Mouse (Mus musculus) midbrain, embryonic 15.5 days (tissue): Measurements from ENCODE around the gene Fgfrl1. TPM values are rescaled to one million over a fixed set of nuclear protein-coding genes. Genes with fewer than 3 reads are reported as not detected.

Experiments used
- ATAC-seq: fragments of 200-750 bp; cut with Nextera tagmentation; replicated peaks from 2 replicates; pipeline ENCODE4 v1.8.0; 2017; ENCODE audit warnings: moderate TSS enrichment
- H3K27ac ChIP-seq: fragments of 300-500 bp; sonication (generic); 2 replicates; pipeline ENCODE4 v1.5.1; 2015; ENCODE audit warnings: mild to moderate bottlenecking, inconsistent platforms
- H3K27me3 ChIP-seq: fragments of 300-500 bp; sonication (generic); replicated peaks from 2 replicates; pipeline ENCODE4 v1.6.1; 2015; ENCODE audit warnings: inconsistent platforms
- H3K36me3 ChIP-seq: fragments of 300-500 bp; sonication (generic); replicated peaks from 2 replicates; pipeline ENCODE4 v1.6.1; 2015; ENCODE audit warnings: inconsistent platforms
- H3K4me1 ChIP-seq: fragments of 300-500 bp; sonication (generic); 2 replicates; pipeline ENCODE4 v1.6.1; 2015; ENCODE audit warnings: inconsistent platforms
- H3K4me2 ChIP-seq: fragments of 300-500 bp; sonication (generic); 2 replicates; pipeline ENCODE4 v1.6.1; 2015; ENCODE audit warnings: inconsistent platforms, mild to moderate bottlenecking, moderate library complexity
- H3K4me3 ChIP-seq: fragments of 300-500 bp; sonication (generic); 2 replicates; pipeline ENCODE4 v1.5.1; 2015; ENCODE audit warnings: mild to moderate bottlenecking, inconsistent platforms
- H3K9ac ChIP-seq: fragments of 300-500 bp; sonication (generic); 2 replicates; pipeline ENCODE4 v1.6.1; 2015; ENCODE audit warnings: mild to moderate bottlenecking, inconsistent platforms
- H3K9me3 ChIP-seq: fragments of 300-500 bp; sonication (generic); 2 replicates; pipeline ENCODE4 v1.6.1; 2016; ENCODE audit warnings: inconsistent platforms
- WGBS: fragments of 180-500 bp; shearing (Covaris S2); methylation state at CpG from one replicate; pipeline ENCODE4 v1.1.7; 2015; ENCODE audit warnings: mixed read lengths; 5-methylcytosine and 5-hydroxymethylcytosine counted together
- polyA plus RNA-seq: library from polyadenylated mRNA; unstranded; fragments of >200 nt; fragmentation: Nextera tagmentation; extraction: Ambion mirVana; gene quantifications from 2 replicates; pipeline ENCODE4 v1.2.1, GENCODE M21; 2015

The Fgfrl1 gene
- polyA plus RNA-seq: 5.5 and 6.0 TPM in 2 replicates

DNA sequence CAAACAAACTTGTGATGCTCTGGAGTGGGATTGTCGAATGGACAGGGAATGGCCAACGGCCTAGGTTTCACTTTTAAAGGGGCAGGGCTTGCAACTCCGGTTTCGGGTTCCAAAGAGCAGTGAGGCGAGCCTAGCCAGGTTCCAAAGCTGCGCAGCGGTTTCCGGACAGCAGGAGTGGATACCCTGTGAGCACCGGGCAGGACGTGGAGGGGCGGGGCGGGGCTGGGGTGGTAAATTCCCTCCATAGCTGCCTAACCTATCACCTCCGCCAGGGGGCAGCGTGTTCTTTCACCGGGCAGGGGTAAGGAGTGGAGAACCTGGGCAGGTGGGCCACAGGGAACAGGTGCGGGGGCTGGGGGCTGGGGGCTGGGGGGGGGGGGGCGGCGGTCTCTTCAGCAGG lies at the start of gene Fgfrl1:
TSS of gene Fgfrl1 (plus strand) at position 112 of the 400 bp plus-strand sequence.
- peak within 1 kb of the TSS; percentile 91 for H3K4me2 ChIP-seq
- no peak within 1 kb of the TSS for H3K27ac ChIP-seq
- 0 out of 2 replicates have a peak within 1 kb of the TSS, but pooled peaks have one; percentile 15 for H3K4me3 ChIP-seq
- H3K27me3 ChIP-seq: peaks cover 18% of the 10 kb centered on the region
- no peaks in the 10 kb centered on the region for H3K36me3 ChIP-seq
- no peak for ATAC-seq
- H3K9me3 ChIP-seq: no peaks in the 10 kb centered on the region
- H3K9ac ChIP-seq: no peak within 1 kb of the TSS
- WGBS: 3% methylated on average over 17 of the region's 18 CpGs
- H3K4me1 ChIP-seq: peaks cover 22% of the 10 kb centered on the region

DNA sequence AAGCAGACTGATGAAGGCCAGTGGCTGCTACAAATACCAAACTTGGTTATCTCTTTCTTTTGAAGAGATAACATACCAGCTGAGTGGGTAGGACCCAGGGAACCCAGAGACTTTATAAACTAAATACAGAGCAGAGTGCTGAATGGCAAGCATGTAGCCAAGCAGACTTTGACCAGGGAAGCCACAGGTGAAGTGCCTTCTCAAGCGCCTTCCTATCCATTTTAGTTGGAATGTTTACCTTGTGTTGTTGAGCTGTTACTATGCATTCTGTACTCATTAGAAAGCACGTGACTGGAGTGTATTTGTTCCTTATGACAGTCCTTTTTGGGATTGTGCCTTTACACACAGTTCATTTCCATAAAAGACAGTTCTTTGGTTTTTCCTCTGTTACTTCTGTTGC lies 48.5 kb upstream of the Fgfrl1 start:
- Histone ChIP-seq H3K4me2 (no peak overlapping the region), H3K27me3 (no peaks in the 10 kb centered on the region)
- WGBS: 85% methylated on average over 2 of the region's 2 CpGs

DNA sequence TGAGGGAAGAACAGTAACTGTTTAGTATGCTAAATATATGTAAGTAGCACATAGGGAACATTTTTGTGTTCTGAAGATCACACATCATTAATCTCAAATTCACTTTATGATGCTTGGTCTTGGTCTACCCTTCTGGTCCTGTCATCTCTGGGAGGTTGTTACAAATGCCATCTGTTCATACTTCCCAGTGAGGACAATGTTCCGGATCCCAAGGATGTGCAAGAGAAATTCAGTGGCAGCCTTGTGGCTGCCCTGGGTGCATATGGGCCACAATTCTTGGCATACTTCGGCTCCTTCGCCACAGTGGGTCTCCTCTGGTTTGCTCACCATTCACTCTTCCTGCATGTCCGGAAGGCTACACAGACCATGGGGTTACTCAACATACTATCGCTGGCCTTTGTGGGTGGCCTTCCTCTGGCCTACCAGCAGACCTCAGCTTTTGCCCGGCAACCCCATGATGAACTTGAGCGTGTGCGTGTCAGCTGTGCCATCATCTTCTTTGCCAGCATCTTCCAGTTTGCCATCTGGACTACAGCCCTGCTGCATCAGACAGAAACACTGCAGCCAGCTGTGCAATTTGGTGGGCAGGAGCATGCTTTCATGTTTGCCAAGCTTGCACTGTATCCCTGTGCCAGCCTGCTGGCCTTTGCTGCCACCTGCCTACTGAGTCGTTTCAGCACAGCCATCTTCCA lies 46.4 kb upstream of the Fgfrl1 start:
- no peaks in the 10 kb centered on the region for H3K9me3 ChIP-seq
- no peaks in the 10 kb centered on the region for H3K27me3 ChIP-seq
- no peak overlapping the region for H3K9ac ChIP-seq
- no peaks in the 10 kb centered on the region for H3K4me1 ChIP-seq
- H3K36me3 ChIP-seq: peaks cover 15% of the 10 kb centered on the region; the same call in 1 of the 2 replicates
- no peak for ATAC-seq
- no peak overlapping the region for H3K4me2 ChIP-seq
- no peak overlapping the region for H3K27ac ChIP-seq
- no peak overlapping the region for H3K4me3 ChIP-seq
- 90% methylated on average over 9 of the region's 9 CpGs for WGBS

More for the DNA sequence above, 48.5 kb upstream of the Fgfrl1 start:
- Histone ChIP-seq H3K4me3 (no peak overlapping the region), H3K27ac (no peak overlapping the region), H3K9ac (no peak overlapping the region), H3K9me3 (no peaks in the 10 kb centered on the region), H3K4me1 (no peaks in the 10 kb centered on the region), H3K36me3 (0 out of 2 replicates have a peak, but pooled peaks cover 8% of the 10 kb centered on the region)
- no peak for ATAC-seq

DNA sequence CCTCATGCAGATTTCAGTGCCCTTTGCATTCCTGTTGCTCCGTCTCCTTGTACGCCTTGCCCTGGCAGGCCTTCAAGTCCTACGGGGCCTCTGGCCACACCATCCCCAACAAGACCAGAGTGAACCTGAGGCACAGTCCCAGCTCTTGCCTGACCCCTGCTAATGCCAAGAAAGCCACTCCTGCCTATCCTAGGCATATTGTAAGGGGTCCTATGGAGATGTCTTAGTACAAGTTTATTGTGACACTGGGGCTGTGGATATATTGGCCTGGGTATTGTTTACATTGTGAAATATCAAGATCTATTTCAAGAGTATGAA lies 45.9 kb upstream of the Fgfrl1 start:
- Histone ChIP-seq H3K27ac (no peak overlapping the region), H3K9me3 (no peaks in the 10 kb centered on the region), H3K9ac (no peak overlapping the region), H3K4me2 (no peak overlapping the region), H3K36me3 (peaks cover 15% of the 10 kb centered on the region; the same call in 1 of the 2 replicates), H3K27me3 (no peaks in the 10 kb centered on the region), H3K4me3 (no peak overlapping the region), H3K4me1 (no peaks in the 10 kb centered on the region)
- ATAC-seq: no peak
- 88% methylated on average over 3 of the region's 3 CpGs for WGBS

DNA sequence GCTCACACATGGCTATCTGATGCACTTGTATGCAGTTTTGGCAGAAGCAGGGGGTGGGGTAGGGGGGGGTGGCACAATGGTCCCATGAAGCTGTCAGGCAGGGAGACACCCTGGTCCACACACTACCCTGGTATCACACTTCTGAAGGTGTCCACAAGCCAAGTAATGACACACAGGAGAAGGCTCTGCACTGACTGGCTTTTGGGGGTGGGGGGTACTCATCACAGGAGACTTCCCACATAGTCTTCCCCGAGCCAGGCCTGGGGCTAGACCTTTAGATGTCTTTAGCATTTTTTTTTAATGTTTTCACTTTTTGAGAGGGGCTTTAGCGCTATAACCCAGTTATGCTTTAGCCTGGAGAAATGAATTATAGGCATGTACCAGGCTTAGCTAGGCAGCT lies 44.9 kb upstream of the Fgfrl1 start:
- WGBS: 96% methylated on average over 2 of the region's 2 CpGs
- no peak for ATAC-seq
- H3K4me3 ChIP-seq: no peak overlapping the region
- no peak overlapping the region for H3K27ac ChIP-seq
- peaks cover 15% of the 10 kb centered on the region; the same call in 1 of the 2 replicates for H3K36me3 ChIP-seq
- H3K4me2 ChIP-seq: no peak overlapping the region
- H3K4me1 ChIP-seq: no peaks in the 10 kb centered on the region
- no peaks in the 10 kb centered on the region for H3K27me3 ChIP-seq
- no peak overlapping the region for H3K9ac ChIP-seq
- no peaks in the 10 kb centered on the region for H3K9me3 ChIP-seq

DNA sequence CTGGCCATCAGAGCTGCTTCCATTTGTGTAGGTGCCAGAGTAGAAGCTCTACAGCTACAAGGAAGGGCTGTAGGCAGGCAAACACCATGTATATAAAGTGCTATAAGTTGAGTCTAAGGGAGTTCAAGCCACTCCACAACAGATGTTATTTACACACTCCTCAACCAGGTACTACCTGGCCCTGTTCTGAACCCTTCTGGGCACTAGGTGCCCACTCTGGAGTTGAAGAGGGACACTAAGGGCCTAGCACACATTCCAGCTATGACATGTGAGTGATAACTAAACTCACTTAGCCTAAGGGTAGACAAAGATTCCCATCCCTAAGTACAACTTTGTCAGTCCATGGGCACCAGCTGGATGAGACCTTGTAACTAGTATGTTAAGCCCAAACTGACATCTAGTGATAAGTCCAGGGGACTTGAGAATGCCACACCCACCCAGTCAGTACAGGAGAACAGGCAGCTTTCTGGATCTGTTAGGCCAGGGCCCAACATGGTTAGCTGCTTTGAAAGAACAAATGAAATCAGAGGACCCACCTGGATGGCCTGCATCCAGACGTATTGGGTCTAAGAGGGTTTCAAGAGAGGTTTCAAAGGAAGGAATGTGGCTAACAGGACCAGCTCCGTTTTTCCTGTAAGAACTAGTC lies 44.2 kb upstream of the Fgfrl1 start:
- no peaks in the 10 kb centered on the region for H3K4me1 ChIP-seq
- H3K9me3 ChIP-seq: no peaks in the 10 kb centered on the region
- peaks cover 19% of the 10 kb centered on the region for H3K36me3 ChIP-seq
- no peak overlapping the region for H3K4me2 ChIP-seq
- H3K9ac ChIP-seq: no peak overlapping the region
- no peak overlapping the region for H3K4me3 ChIP-seq
- ATAC-seq: no peak
- no peaks in the 10 kb centered on the region for H3K27me3 ChIP-seq
- no peak overlapping the region for H3K27ac ChIP-seq
- 91% methylated on average over 2 of the region's 2 CpGs for WGBS

DNA sequence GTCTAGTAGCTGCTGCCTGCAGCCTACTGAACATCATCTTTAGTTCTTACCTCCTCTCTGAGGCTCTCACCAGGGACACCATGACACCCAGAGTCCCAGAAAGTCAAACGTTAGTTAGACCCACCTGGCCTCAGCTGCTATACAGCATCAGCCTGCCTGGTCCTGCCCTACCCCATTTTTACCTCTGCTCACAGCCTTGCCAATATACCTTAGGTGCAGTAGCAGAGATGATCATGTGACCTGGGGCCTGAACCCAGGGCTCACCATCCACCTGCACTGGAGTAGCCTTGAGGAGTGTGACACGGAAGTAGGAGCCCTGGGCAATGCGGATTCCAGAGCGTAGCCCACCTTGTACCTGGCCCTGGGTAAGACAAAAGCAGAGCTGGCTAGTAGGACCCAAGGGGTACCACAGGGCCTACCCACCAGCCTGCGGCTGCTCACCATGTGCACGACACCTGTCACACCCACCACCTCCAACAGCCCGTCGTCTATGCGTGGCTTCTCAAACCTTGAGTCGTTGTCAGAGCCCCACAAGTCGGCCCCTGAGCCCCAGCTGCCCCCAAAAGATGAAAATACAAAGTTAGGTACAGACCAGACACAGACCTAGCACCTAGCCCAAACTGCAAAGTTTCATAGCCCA lies 43.1 kb upstream of the Fgfrl1 start:
- H3K4me3 ChIP-seq: no peak overlapping the region
- peaks cover 30% of the 10 kb centered on the region for H3K36me3 ChIP-seq
- ATAC-seq: no peak
- H3K4me1 ChIP-seq: no peaks in the 10 kb centered on the region
- H3K9me3 ChIP-seq: no peaks in the 10 kb centered on the region
- 93% methylated on average over 11 of the region's 11 CpGs for WGBS
- no peak overlapping the region for H3K9ac ChIP-seq
- no peak overlapping the region for H3K4me2 ChIP-seq
- no peak overlapping the region for H3K27ac ChIP-seq
- no peaks in the 10 kb centered on the region for H3K27me3 ChIP-seq

DNA sequence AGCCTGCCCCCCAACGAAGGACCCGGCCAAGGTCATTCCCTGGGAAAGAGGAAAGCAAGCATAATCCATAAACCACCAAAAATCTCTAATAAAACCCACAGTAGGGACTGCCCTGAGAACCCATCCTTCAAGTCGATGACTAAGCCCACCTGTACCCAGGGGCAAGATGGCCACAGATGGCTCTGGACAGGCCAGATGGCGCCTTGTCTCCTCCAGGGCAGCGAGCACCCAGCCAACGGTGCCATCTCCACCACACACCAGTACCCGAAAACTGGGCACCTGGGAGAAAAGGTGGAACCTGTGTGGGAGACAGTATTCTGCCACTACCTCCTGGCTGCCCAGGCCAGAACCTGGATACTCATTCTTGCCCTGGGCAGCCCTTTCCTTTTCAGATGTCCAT lies 41.8 kb upstream of the Fgfrl1 start:
- H3K27me3 ChIP-seq: no peaks in the 10 kb centered on the region
- peaks cover 41% of the 10 kb centered on the region for H3K36me3 ChIP-seq
- H3K9me3 ChIP-seq: no peaks in the 10 kb centered on the region
- H3K4me2 ChIP-seq: no peak overlapping the region
- H3K4me1 ChIP-seq: no peaks in the 10 kb centered on the region
- WGBS: 88% methylated on average over 7 of the region's 7 CpGs
- H3K4me3 ChIP-seq: no peak overlapping the region
- no peak for ATAC-seq
- H3K27ac ChIP-seq: no peak overlapping the region
- no peak overlapping the region for H3K9ac ChIP-seq

DNA sequence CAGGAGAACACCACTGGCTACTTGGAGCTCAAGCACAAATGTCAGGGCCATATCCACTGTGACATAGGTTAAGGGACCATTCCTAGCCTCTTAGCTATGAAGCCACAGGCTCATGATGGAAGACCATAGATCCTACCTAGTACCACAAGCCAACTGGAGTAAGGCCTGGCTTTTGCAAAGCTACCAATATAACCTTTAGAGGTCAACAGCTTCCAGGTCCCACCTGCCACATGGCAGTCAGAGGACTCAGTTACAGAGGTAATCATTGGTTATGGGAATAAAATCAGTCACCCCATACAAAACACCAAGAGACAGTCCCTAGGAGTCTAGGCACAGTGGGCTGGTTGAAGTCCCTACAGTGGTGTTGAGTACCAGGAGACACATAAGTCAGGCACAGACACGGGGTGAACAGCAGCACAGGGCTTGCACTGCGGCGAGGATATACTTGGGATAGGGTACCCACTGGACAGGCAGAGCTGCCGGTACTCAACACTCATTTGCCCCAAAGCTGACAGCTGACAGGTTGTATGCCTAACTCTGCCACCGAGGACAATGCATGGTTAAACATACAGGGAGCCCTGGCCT lies 41.0 kb upstream of the Fgfrl1 start:
- Histone ChIP-seq H3K36me3 (peaks cover 41% of the 10 kb centered on the region), H3K4me3 (no peak overlapping the region), H3K4me1 (no peaks in the 10 kb centered on the region), H3K9me3 (no peaks in the 10 kb centered on the region), H3K9ac (no peak overlapping the region), H3K27ac (no peak overlapping the region), H3K27me3 (no peaks in the 10 kb centered on the region), H3K4me2 (no peak overlapping the region)
- ATAC-seq: 0 out of 2 replicates have a peak, but pooled peaks have one; percentile 44
- WGBS: 81% methylated on average over 5 of the region's 5 CpGs

DNA sequence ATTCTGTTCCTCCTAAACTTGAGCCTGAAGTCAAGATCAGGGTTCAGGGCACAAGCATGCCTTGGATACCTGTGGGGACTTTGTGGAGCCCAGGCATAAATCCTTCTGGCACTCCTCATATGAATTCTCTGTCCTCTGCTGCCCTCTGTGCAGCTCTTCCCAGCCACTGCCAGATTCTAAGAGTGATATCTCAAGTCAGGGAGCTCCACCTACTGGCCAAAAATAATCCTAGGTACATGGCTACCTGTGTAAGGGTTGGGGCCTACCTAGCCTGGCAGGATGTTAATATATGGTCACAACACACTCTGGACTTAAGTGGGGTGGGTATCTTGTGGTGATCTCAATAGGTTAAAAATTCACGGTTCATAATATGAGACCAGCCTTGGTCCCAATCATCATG lies 40.4 kb upstream of the Fgfrl1 start:
- Histone ChIP-seq H3K9me3 (no peaks in the 10 kb centered on the region), H3K4me3 (no peak overlapping the region), H3K36me3 (peaks cover 41% of the 10 kb centered on the region), H3K27ac (no peak overlapping the region), H3K9ac (no peak overlapping the region), H3K4me2 (no peak overlapping the region), H3K4me1 (no peaks in the 10 kb centered on the region), H3K27me3 (no peaks in the 10 kb centered on the region)
- WGBS: 65% methylated on average over 1 of the region's 1 CpGs
- peak; percentile 57 for ATAC-seq

DNA sequence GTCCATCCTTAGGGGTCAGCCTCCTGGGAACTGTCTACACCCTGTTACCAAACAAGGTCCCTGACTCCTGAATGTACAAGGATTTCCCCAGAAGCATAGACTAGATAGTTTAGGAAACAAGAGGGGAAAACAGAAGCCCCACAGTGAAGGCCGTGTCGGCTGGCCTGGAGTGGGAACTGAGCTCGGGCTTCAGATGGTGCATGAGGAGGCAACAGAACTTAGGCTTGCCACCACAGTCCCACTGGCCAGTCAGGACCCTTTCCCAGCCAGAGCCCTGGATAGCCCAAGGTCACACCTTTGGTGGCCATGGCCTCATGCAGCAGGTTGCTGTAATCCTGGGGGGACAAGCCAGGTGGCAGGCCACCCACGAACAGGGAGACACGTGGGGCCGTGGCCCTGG lies 38.8 kb upstream of the Fgfrl1 start:
- 91% methylated on average over 6 of the region's 6 CpGs for WGBS
- H3K27me3 ChIP-seq: no peaks in the 10 kb centered on the region
- no peak for ATAC-seq
- no peak overlapping the region for H3K4me2 ChIP-seq
- peaks cover 33% of the 10 kb centered on the region for H3K36me3 ChIP-seq
- H3K9me3 ChIP-seq: no peaks in the 10 kb centered on the region
- H3K9ac ChIP-seq: no peak overlapping the region
- no peak overlapping the region for H3K27ac ChIP-seq
- no peak overlapping the region for H3K4me3 ChIP-seq
- H3K4me1 ChIP-seq: peaks cover 8% of the 10 kb centered on the region

DNA sequence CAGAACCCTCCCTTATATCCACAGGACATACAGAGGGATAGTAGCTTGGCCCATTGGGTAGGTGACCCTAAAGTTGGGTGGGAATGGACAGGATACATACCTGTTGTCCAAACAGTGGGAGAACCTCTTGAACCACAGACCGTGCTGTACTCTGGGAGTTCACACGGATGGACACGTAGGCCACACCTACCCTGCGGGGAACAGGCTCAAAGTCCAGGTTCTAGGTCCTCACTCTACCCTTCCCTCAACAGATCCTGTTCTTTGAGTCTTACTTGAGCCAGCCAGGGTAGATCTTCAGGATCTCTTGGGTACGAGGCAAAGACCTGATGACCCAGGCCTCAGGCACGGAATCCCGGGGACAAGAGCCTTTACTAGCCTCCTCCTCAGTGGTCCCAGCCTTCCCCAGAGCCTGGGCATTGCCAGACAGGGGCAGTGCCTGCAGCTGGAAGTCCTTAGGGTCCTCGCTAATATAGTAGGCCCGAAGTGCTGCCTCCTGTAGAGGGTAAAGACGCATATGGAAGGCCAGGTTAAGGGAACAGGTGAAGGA lies 37.7 kb upstream of the Fgfrl1 start:
- Histone ChIP-seq H3K4me3 (no peak overlapping the region), H3K4me2 (no peak overlapping the region), H3K9me3 (no peaks in the 10 kb centered on the region), H3K9ac (no peak overlapping the region), H3K27me3 (no peaks in the 10 kb centered on the region), H3K36me3 (peaks cover 29% of the 10 kb centered on the region; the same call in 1 of the 2 replicates), H3K4me1 (peaks cover 20% of the 10 kb centered on the region), H3K27ac (no peak overlapping the region)
- ATAC-seq: no peak
- 94% methylated on average over 10 of the region's 10 CpGs for WGBS
